Mouse (Mus musculus) embryonic fibroblast, embryonic 13.5 days (primary cell): ENCODE measurements around the gene Mrm1.

Experiments used
- CTCF ChIP-seq: IDR thresholded peaks from 2 replicates; pipeline ENCODE4 v1.5.1; 2011; ENCODE audit warnings: mild to moderate bottlenecking, control low read depth, low read length, moderate library complexity, borderline replicate concordance; ENCODE audit not compliant: insufficient read depth
- POLR2A ChIP-seq: IDR thresholded peaks from 2 replicates; pipeline ENCODE4 v1.6.1; 2011; ENCODE audit warnings: low read depth, mild to moderate bottlenecking, control low read depth, low read length, moderate library complexity

GRCm38 (mm10) chr11:84797627-84798353, 21.5 kb downstream of the Mrm1 start:
- TF ChIP-seq CTCF (peak; percentile 88), POLR2A (no peak)
